Mouse (Mus musculus) heart, postnatal 4 days (tissue): ENCODE results near the gene 5730507C01Rik. TPM values are rescaled to one million over a fixed set of nuclear protein-coding genes. Genes with fewer than 3 reads are reported as not detected.
"Not testable (repeated sequence)": the region's sequence is repeated elsewhere in the genome, so short reads cannot be mapped to it uniquely, and the experiment has no call there.

Experiments
- DNase-seq: peaks from one replicate; pipeline ENCODE4 v3.0.0; 2021
- total RNA-seq, 2 experiments: library from RNA; stranded (reverse); gene quantifications; 2 replicates each; pipeline ENCODE4 v1.2.3; 2021

Gene 5730507C01Rik
- total RNA-seq, result under 1 TPM; 0.41 to 0.72 TPM

GRCm38 (mm10) chr12:18514171-18514570 is at the start of gene 5730507C01Rik:
Gene 5730507C01Rik (plus strand): TSS chr12:18514510.
- peak; percentile 54 for DNase-seq

- DNase-seq, result not testable (repeated sequence)
Measured at GRCm38 (mm10) chr12:18514616-18515015, 306 bp downstream of the 5730507C01Rik start.

DNA sequence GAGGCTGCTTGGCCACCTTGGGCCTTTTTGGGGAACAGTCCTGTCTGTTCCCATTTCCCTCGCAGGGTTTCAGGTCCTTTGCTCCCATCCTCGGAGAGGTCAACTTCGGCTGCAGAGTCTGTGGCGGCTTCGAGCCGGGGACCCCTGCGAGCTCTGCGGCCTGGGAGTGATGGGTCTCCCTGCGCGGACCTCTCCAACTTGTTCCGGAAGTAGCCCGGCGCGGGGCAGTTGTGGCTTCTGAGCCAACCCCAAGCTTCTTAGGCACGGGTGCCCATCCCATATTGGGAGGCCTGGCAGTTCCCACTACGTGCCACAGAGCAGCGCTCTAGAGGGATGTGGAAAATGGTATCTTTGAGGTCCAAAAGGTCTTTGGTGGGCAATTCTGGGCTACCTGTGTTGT is 767 bp downstream of the 5730507C01Rik start:
- DNase-seq, result peak; percentile 6
